Mouse (Mus musculus) megakaryocyte progenitor cell, adult 5-6 weeks (primary cell): ENCODE results near the gene Acsm5. TPM values are rescaled to one million over a fixed set of nuclear protein-coding genes. Genes with fewer than 3 reads are reported as not detected.
"Not testable (repeated sequence)": the region's sequence is repeated elsewhere in the genome, so short reads cannot be mapped to it uniquely, and the experiment has no call there.

Source experiments
- ATAC-seq: replicated peaks from 2 replicates; pipeline ENCODE4 v1.8.0; 2016; ENCODE audit warnings: mild to moderate bottlenecking, moderate TSS enrichment, inconsistent platforms; ENCODE audit not compliant: poor library complexity
- total RNA-seq, 2 experiments: library from RNA; stranded (forward) in 1 of 2; stranded (reverse) in 1 of 2; fragments of 157-497, 149-512 nt in 1 of 2; fragments of 200-1000 nt in 1 of 2; gene quantifications; 2 replicates each; pipeline versions ENCODE4 v1.2.3 to v1.2.4; 2015 to 2017

The Acsm5 gene
- total RNA-seq, 2 experiments from 2014 or later: not detected

DNA sequence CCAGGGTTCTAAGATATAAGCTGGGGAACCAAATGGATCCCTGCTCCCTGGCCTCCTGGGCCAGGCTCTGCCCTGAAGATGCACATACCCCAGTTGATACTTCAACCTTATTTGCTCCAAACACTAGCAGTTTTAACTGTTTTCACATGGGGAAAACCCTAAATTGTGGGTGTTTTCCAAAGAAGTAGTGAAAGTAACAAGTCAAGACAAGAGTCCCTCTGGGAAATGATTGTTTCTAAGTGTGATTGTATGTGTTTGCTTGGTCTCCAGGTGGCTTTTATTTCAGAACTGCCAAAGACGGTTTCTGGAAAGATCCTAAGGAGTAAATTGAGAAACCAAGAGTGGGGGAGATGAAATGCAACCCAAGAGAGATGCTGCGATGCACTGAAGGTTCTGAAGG, 23.2 kb downstream of the Acsm5 start:
- no peak for ATAC-seq

DNA sequence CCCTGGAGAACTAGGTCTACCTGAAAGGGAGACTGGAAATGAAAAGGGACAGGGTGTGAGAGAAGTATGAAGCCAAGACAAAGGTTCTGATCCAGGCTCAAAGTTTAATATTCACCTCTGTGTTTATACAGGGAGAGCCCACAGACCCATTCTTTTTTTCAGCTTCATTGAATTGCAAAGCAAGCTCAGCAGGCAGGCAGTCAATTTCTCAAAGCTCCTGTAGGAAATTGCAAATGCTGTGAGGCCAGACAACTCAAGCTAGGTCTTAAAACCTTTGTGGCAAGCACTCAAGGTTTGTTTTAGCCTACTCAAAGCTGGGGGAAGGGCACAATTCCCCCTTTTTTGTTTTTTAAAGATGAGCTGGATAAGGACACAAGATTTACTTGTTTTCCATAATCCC, 26.3 kb downstream of the Acsm5 start:
- ATAC-seq: no peak

DNA sequence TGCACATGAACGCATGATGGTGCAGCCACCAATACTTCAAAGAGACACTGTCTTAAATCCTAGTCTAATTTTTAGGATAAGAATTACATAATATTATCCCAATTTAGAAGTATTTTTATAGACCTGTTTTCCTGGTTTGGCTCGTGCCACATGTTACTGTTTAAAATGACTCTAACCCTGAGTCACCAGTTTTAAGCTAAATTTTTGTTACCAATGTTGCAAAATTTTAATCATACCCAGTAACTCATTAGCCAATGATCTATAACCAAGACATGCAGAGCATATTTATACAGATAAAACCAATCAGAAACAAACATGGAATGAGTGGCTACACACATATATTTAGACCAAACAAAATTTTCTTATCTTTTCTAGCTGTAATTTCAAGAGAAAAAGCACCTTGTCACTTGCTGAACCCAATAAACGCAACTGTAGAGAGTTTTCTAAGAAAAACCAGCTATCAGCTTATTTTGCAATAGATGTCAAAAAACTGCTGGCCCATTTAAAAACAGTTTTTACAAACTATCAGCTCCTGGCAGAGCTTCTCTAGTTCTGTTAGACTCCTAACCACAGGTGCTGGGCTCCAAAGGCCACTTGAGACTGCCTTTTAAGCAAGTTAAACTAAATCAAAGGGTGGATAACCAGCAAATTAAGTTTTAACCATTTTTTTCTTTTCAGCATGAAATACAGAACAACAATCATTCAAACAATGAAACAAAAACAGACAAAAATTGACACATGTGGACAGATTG, 31.4 kb downstream of the Acsm5 start:
- no peak for ATAC-seq

DNA sequence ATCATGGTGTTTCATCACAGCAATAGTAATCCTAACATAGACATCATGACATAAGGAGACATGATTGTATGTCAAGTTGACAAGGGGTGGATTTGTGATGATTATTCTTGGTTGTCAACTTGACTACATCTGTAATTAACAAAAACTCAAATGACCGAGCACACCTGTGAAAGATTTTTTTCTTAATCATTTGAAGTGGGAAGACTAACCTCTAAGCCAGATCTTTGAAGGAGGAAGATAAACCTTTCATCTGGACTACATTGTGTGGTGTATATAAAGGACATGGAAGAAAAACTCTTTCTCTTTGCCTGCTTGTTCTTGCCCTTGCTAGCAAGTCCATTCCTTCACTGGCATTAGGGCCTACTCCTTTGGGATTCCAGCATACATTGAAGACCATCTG, 34.8 kb downstream of the Acsm5 start, which contains the start of gene Acsm2:
Gene Acsm2 (plus strand): TSS at position 301 of the 400 bp plus-strand sequence.
- no peak for ATAC-seq

DNA sequence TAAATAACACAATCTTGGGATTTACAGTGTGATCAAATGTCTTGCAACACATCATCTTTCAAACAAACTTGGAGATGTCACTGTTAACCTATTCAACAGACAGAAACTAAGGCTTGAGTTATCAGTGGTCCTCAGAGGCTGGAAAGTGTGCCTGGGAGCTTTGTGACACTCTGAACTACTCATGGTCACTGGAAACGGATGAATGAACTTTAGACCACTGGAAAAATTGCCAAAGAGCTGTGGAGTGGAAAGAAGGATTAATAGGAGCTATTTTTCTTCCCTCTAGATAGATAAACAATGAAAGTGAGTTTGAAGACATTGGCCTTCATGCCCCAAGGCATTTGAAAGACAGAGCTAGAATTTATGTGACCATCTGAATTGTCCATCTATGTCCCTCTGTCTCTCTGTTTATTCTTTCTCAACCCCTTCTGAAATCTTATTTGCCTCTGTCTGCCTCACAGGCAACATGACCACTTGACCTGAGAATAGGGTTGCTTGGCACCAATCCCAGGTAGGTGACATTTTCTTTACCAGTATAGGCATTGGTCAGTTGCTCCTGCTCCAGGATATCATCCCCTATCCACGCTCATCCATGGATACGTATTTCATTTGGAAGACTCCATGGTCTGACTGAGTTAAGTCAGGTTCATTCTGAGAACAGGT, 40.7 kb downstream of the Acsm5 start:
- ATAC-seq: no peak

DNA sequence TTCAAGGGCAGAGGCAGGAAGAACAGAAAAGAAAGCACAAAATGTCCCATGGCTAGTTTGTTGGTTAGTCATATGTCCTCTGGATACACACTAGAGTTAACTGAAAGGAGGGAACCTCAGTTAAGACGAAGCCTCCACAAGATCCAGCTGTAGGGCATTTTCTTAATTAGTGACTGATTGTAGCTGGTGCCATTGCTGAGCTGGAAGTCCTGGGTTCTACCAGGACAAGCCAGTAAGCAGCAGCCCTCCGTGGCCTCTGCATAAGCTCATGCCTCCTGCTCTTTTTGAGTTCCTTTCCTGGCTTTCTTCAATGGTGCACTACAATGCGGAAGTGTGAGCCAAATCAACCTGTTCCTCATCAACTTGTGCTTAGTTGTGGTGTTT, 41.2 kb downstream of the Acsm5 start:
- no peak for ATAC-seq

DNA sequence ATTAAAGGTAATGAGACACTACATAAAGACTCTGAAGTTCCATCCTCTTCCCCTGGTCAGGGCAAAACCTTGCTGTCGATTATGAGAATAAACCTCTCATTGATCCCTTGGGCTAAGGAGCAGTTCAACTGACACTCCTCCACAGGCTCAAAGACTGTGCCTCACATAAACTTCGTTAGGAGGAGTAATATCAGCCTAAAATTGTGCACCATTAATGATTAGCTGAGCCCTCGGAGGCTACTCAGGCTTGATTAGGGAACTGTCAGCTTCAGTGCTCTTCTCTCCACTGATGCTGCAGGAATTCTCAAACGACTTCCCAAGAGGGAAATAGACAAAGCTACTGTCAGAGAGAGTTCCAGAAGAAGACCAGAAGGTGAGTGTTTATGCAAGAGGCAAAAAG, 42.2 kb downstream of the Acsm5 start:
- ATAC-seq: no peak

DNA sequence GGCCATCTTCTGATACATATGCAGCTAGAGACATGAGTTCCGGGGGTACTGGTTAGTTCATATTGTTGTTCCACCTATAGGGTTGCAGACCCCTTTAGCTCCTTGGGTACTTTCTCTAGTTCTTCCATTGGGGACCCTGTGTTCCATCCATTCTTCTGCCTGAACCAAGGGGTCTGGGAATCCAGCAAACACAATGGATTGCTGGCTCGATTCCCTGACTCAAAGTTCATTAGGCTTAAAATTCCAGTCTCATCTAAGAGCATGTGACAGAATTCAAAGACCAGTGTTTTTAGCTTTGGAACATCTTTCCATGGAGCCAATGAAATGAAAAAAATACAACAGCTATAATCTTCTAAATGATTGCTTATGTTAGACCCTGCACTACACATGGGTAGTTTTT, 43.2 kb downstream of the Acsm5 start:
- ATAC-seq: not testable (repeated sequence)

DNA sequence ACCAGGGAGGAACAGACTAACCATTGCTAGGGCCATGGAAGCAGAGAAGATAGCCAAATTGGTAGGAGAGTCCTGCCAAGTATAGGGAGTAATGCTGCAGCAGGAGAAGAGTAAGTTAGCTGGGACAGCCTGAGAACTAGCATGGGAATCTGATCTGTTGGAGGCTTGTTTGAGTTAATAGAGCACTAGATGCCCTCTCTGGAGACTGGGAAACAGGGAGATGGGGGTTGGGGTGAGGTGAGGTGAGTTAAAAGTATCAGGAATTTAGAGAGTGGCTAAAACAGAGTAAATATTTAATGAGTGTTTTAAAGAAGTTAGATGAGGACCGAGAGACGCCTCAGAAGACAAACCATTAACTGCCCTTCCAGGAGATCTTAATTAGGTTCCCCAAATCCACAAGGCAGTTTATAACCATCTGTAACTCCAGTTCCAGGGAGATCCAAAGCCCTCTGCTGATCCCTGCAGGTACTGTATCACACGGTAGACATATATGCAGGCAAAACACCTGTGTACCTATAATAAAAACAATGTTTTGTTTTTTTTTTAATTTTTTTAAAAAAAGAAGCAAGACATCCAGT, 75.4 kb downstream of the Acsm5 start:
- ATAC-seq: no peak

Other genes starting within 250 kb of the Acsm5 start
- gene Gp2, start 60.2 kb upstream of the Acsm5 start, total RNA-seq (2015): not detected in 2 replicates
- not detected in 2 replicates for gene Gp2, start 60.2 kb upstream of the Acsm5 start, total RNA-seq (2017)
- not detected in 2 replicates for gene Umod, start 40.2 kb upstream of the Acsm5 start, total RNA-seq (2015)
- gene Umod, start 40.2 kb upstream of the Acsm5 start, total RNA-seq (2017): not detected in 2 replicates
- gene Pdilt, start 4.0 kb downstream of the Acsm5 start, total RNA-seq (2015): not detected in 2 replicates
- gene Pdilt, start 4.0 kb downstream of the Acsm5 start, total RNA-seq (2017): not detected in 2 replicates
- not detected in 2 replicates for gene Acsm2, start 34.9 kb downstream of the Acsm5 start, total RNA-seq (2015)
- gene Acsm2, start 34.9 kb downstream of the Acsm5 start, total RNA-seq (2017): not detected in 2 replicates
- gene Acsm1, start 87.6 kb downstream of the Acsm5 start, total RNA-seq (2015): not detected in 2 replicates
- not detected in 2 replicates for gene Acsm1, start 87.6 kb downstream of the Acsm5 start, total RNA-seq (2017)
- gene Acsm4, start 170.6 kb downstream of the Acsm5 start, total RNA-seq (2015): not detected in 2 replicates
- gene Acsm4, start 170.6 kb downstream of the Acsm5 start, total RNA-seq (2017): not detected in 2 replicates
- gene Thumpd1, start 201.3 kb downstream of the Acsm5 start, total RNA-seq (2015): 40.7 and 42.7 TPM in 2 replicates
- 107 and 127 TPM in 2 replicates for gene Thumpd1, start 201.3 kb downstream of the Acsm5 start, total RNA-seq (2017)
- not detected in 2 replicates for gene Acsm3, start 241.5 kb downstream of the Acsm5 start, total RNA-seq (2015)
- gene Acsm3, start 241.5 kb downstream of the Acsm5 start, total RNA-seq (2017): not detected in 2 replicates